Comparison of ENCODE assay signal across 16 mouse cellular contexts in the genomic region with DNA sequence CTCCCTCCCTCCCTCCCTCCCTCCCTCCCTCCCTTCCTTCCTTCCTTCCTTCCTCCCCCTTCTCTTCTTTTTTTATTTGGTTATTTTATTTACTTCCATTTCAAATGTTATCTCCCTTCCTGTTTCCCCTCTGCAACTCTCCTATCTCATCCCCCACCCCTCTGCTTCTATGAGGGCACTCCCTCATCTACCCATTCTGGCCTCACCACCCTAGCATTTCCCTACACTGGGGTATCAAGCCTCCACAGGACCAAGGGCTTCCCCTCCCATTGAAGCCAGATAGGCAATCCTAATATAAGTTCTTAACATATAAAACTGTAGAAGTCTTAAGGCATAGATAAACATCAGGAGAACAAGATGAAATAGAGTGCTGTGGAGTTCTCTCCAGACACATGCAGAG.
"Had no signal": no experiment of that assay in that cellular context is flagged by ENCODE, and none has a peak within 500 bp of the region (broad histone marks: within the 10 kb centered on the region; RNA-seq: fewer than 3 reads in every experiment).

No protein-coding gene starts in this region.

- H3K4me3 ChIP-seq: lung, embryonic 15.5 days; megakaryocyte, embryonic 14.5 days; midbrain, embryonic 15.5 days; neural tube, embryonic 12.5 days; stomach, embryonic 15.5 days had no signal

- H3K9ac ChIP-seq: lung, embryonic 15.5 days; midbrain, embryonic 15.5 days; neural tube, embryonic 12.5 days; stomach, embryonic 15.5 days had no signal

- H3K4me1 ChIP-seq: lung, embryonic 15.5 days; megakaryocyte, embryonic 14.5 days; neural tube, embryonic 12.5 days; stomach, embryonic 15.5 days had no signal

- ATAC-seq: lung, postnatal 0 days; midbrain, embryonic 15.5 days had no signal

- H3K27me3 ChIP-seq: lung, embryonic 15.5 days; megakaryocyte, embryonic 14.5 days; midbrain, embryonic 15.5 days; neural tube, embryonic 12.5 days; stomach, embryonic 15.5 days had no signal

- DNase-seq: lung, adult 2 months; lung, postnatal 14 days; lung, postnatal 36 days; right cerebral cortex, postnatal 14 days; thymus, adult 2 months; thymus, postnatal 25 days; thymus, postnatal 4 days had no signal

- H3K9me3 ChIP-seq: lung, embryonic 15.5 days; megakaryocyte, embryonic 14.5 days; midbrain, embryonic 15.5 days; neural tube, embryonic 12.5 days; stomach, embryonic 15.5 days had no signal

- H3K27ac ChIP-seq: lung, embryonic 15.5 days; macrophage; midbrain, embryonic 15.5 days; neural tube, embryonic 12.5 days; stomach, embryonic 15.5 days; stomach, postnatal 0 days had no signal

- H3K36me3 ChIP-seq: lung, embryonic 15.5 days; midbrain, embryonic 15.5 days; neural tube, embryonic 12.5 days; stomach, embryonic 15.5 days had no signal

- H3K4me2 ChIP-seq: lung, embryonic 15.5 days; midbrain, embryonic 11.5 days; midbrain, embryonic 15.5 days; neural tube, embryonic 12.5 days; stomach, embryonic 15.5 days had no signal
